Mouse (Mus musculus): ENCODE measurements around the gene Prss42. TPM values are rescaled to one million over a fixed set of nuclear protein-coding genes. Genes with fewer than 3 reads are reported as not detected.
A peak's percentile ranks its signal among the peaks of the same experiment; 100 is the strongest.

Prss42 gene
- polyA plus RNA-seq, 2 experiments, result not detected

DNA sequence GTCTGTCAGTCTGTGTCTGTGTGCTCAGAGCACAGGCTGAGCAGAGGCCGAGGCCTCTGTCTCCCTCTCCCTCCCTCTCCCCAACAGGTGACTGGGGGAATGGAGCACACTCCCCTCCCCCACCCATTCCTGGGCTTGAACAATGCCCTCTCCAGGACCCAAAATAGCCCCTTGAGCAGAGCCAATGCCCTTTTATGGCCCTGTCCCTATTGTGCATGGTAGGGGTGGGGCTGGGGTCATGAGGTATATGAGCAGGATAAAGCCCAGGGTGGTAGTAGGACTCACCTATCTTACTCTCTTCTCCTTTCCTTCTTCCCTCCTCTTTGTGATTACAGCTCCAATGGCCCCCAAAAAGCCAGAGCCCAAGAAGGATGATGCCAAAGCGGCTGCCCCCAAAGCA, 34.6 kb upstream of the Prss42 start:
- WGBS, result 76% methylated on average over 2 of the region's 2 CpGs

DNA sequence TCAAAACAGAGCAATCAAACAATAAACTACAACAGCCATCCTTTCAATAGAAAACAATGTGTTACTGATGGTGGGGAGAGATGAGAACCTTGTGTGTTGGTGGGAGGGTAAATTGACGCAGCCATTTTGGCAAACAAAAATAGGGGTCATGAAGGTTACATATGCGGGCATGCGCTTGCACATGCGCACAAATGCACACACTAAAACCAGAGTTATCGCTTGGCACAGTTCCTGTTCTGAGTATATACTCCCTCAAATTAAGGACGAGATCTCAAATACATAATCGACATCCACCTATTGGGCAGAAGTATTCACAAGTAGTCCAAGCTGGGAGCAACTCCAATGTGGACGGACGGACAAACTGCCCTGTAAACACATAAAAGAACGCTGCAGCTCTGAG, 25.6 kb upstream of the Prss42 start:
- no peak for TF ChIP-seq POLR2A (IDR thresholded peaks at IDR 0.05; ENCODE audit: borderline replicate concordance, extremely low read depth, insufficient read depth, insufficient read length)
- Histone ChIP-seq H3K4me1 (ENCODE audit: control insufficient read depth, insufficient read depth, low read length) (peaks cover 6% of the 10 kb centered on the region), H3K36me3 (ENCODE audit: control insufficient read depth, insufficient read depth, low read length) (no peaks in the 10 kb centered on the region), H3K4me2 (replicated peaks; ENCODE audit: low read depth, low read length, severe bottlenecking) (no peak overlapping the region), H3K27ac (replicated peaks; ENCODE audit: low read depth, low read length) (no peak overlapping the region), H3K4me3 (replicated peaks; ENCODE audit: low read length) (no peak overlapping the region), H3K9ac (ENCODE audit: low read depth, low read length, severe bottlenecking) (no peak overlapping the region), H3K27me3 (ENCODE audit: control insufficient read depth, insufficient read depth, low read length) (no peaks in the 10 kb centered on the region), H3K9me3 (ENCODE audit: control insufficient read depth, low read length) (no peaks in the 10 kb centered on the region)
- DNase-seq (ENCODE audit: low spot score) (no peak), ATAC-seq (ENCODE audit: low FRiP score, low read depth) (no peak)
- 90% methylated on average over 10 of the region's 10 CpGs for WGBS

More for the DNA sequence above, 34.6 kb upstream of the Prss42 start:
- Histone ChIP-seq H3K4me2 (replicated peaks; ENCODE audit: low read depth, low read length, severe bottlenecking) (no peak overlapping the region), H3K9ac (ENCODE audit: low read depth, low read length, severe bottlenecking) (no peak overlapping the region), H3K27me3 (ENCODE audit: control insufficient read depth, insufficient read depth, low read length) (no peaks in the 10 kb centered on the region), H3K4me1 (ENCODE audit: control insufficient read depth, insufficient read depth, low read length) (peaks cover 27% of the 10 kb centered on the region), H3K9me3 (ENCODE audit: control insufficient read depth, low read length) (no peaks in the 10 kb centered on the region), H3K4me3 (replicated peaks; ENCODE audit: low read length) (no peak overlapping the region), H3K27ac (replicated peaks; ENCODE audit: low read depth, low read length) (no peak overlapping the region), H3K36me3 (ENCODE audit: control insufficient read depth, insufficient read depth, low read length) (no peaks in the 10 kb centered on the region)
- DNase-seq (ENCODE audit: low spot score), result no peak
- no peak for ATAC-seq (ENCODE audit: low FRiP score, low read depth)
- TF ChIP-seq POLR2A (IDR thresholded peaks at IDR 0.05; ENCODE audit: borderline replicate concordance, extremely low read depth, insufficient read depth, insufficient read length), result no peak

DNA sequence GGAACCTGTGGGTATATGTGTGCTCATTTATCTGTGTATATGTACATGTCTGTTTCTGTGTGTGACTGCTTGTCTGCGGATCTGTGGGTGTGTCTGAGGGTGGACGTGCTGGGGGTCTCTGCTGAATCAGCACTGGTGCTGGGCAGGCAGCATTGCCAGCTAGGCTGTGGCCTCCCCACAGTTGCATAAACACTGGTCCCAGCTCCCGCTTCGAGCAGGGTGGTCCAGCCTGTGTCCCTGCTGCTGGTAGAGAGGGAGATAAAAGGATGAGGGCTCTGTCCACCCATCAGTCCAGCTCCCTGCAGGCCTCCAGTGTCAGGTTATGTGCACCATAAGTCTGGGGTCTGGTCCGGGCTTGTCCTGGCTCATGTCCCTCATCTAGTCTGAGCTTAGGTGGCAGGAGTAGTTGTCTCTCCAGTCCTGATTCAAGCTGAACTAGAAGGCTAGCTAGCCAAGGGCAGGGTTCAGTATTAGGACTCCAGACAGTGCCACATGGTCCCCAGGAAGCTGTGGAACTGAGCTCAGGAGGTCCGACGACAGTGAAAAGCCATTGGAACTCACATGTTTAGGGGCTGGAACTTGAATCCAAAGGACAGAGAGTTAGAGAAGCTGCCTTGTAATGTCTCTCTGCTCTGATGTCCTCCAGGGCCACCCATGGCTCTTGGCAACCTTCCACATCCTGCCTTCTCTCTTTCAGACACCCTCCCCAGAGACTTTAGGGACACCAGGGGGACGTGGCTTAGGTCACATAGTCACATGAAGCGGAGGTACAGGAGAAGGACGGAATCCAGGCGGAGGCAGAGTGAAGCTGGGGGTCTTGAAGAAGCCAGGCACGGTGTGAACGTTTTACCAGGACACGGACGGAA, 23.3 kb upstream of the Prss42 start:
- Histone ChIP-seq H3K36me3 (ENCODE audit: control insufficient read depth, insufficient read depth, low read length) (no peaks in the 10 kb centered on the region), H3K27me3 (ENCODE audit: control insufficient read depth, insufficient read depth, low read length) (no peaks in the 10 kb centered on the region), H3K9me3 (ENCODE audit: control insufficient read depth, low read length) (no peaks in the 10 kb centered on the region), H3K4me1 (ENCODE audit: control insufficient read depth, insufficient read depth, low read length) (peaks cover 19% of the 10 kb centered on the region), H3K27ac (replicated peaks; ENCODE audit: low read depth, low read length) (no peak overlapping the region), H3K4me2 (replicated peaks; ENCODE audit: low read depth, low read length, severe bottlenecking) (no peak overlapping the region), H3K4me3 (replicated peaks; ENCODE audit: low read length) (no peak overlapping the region), H3K9ac (ENCODE audit: low read depth, low read length, severe bottlenecking) (no peak overlapping the region)
- no peak for TF ChIP-seq POLR2A (IDR thresholded peaks at IDR 0.05; ENCODE audit: borderline replicate concordance, extremely low read depth, insufficient read depth, insufficient read length)
- 71% methylated on average over 15 of the region's 15 CpGs for WGBS
- DNase-seq (ENCODE audit: low spot score), result no peak
- no peak for ATAC-seq (ENCODE audit: low FRiP score, low read depth)

DNA sequence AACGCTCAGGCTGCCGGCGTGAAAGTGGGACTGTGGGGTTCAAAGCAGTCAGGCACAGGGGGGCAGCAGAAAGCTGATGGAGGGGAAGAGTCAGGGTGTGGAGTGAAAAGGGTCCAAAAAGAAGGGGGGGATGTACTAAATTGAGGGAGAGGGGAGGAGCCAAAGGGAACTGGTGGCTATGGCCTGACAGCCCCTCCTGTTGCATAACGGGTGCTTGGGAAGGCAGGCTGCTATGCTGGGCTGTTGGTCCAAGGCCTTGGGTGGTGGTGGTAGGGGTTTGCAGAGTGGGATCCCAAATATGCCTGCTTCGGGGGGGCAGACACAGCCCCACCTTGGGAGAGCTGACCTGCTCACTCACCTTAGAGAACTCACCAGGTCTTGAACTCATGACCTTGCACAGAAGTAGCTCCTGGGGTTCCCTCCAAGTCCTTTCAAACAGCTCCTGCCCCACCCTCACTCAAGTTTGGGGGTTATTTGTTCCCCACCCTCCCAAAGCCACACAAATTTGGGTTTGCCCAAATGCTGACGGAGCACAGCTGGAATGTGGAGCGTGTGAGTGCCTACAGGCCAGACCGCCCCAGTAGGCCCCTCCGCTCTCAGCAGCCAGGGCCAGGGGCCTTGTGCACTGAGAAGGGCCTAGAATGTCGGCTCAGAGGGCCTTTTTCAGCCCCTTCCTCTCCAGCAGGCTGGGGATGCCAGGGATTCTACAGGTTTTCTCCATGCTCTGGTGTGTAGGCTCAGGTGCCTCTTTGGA, 22.5 kb upstream of the Prss42 start:
- ATAC-seq (ENCODE audit: low FRiP score, low read depth), result no peak
- H3K9ac ChIP-seq (ENCODE audit: low read depth, low read length, severe bottlenecking), result no peak overlapping the region

DNA sequence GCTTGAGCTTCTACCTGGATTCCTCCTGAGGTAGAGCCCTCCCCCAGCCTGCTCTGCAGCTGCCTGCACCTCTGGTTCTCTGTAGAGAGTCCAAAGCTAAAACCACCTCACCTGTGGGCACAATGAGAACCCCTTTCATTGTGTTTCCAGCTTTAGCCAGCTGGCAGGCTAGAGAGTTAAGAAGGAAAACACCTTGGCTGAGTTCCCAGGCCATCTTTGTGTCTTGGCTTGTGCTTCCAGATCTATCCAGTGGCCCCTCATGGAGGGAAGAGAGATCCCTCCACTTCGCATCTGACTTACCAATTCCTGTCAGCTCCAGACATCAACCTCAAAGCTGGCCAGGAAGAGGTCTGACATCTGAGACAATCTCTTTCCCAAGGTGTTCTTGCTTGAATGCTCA, 19.9 kb upstream of the Prss42 start:
- Histone ChIP-seq H3K4me2 (replicated peaks; ENCODE audit: low read depth, low read length, severe bottlenecking) (no peak overlapping the region), H3K27ac (replicated peaks; ENCODE audit: low read depth, low read length) (no peak overlapping the region), H3K4me1 (ENCODE audit: control insufficient read depth, insufficient read depth, low read length) (peaks cover 28% of the 10 kb centered on the region), H3K27me3 (ENCODE audit: control insufficient read depth, insufficient read depth, low read length) (no peaks in the 10 kb centered on the region), H3K36me3 (ENCODE audit: control insufficient read depth, insufficient read depth, low read length) (no peaks in the 10 kb centered on the region), H3K9ac (ENCODE audit: low read depth, low read length, severe bottlenecking) (no peak overlapping the region), H3K4me3 (replicated peaks; ENCODE audit: low read length) (no peak overlapping the region), H3K9me3 (ENCODE audit: control insufficient read depth, low read length) (no peaks in the 10 kb centered on the region)
- no peak for ATAC-seq (ENCODE audit: low FRiP score, low read depth)
- no peak for TF ChIP-seq POLR2A (IDR thresholded peaks at IDR 0.05; ENCODE audit: borderline replicate concordance, extremely low read depth, insufficient read depth, insufficient read length)
- DNase-seq (ENCODE audit: low spot score), result peak; percentile 57
- WGBS, result 71% methylated on average over 1 of the region's 1 CpGs

More for the DNA sequence above, 22.5 kb upstream of the Prss42 start:
- H3K4me1 ChIP-seq (ENCODE audit: control insufficient read depth, insufficient read depth, low read length), result peaks cover 20% of the 10 kb centered on the region
- no peak for TF ChIP-seq POLR2A (IDR thresholded peaks at IDR 0.05; ENCODE audit: borderline replicate concordance, extremely low read depth, insufficient read depth, insufficient read length)
- DNase-seq (ENCODE audit: low spot score), result no peak
- 62% methylated on average over 10 of the region's 10 CpGs for WGBS
- no peak overlapping the region for H3K4me2 ChIP-seq (replicated peaks; ENCODE audit: low read depth, low read length, severe bottlenecking)
- H3K4me3 ChIP-seq (replicated peaks; ENCODE audit: low read length), result no peak overlapping the region
- H3K27me3 ChIP-seq (ENCODE audit: control insufficient read depth, insufficient read depth, low read length), result no peaks in the 10 kb centered on the region
- H3K27ac ChIP-seq (replicated peaks; ENCODE audit: low read depth, low read length), result no peak overlapping the region
- no peaks in the 10 kb centered on the region for H3K36me3 ChIP-seq (ENCODE audit: control insufficient read depth, insufficient read depth, low read length)
- H3K9me3 ChIP-seq (ENCODE audit: control insufficient read depth, low read length), result no peaks in the 10 kb centered on the region
